Mouse (Mus musculus): ENCODE measurements at regions not wholly inside any gene's neighbourhood (a gene's known extent, or its start where the extent isn't known, plus 50 kb on each side); places are given as distances from the start of the nearest gene placed in this dataset.

- ATAC-seq (ENCODE audit: insufficient number of reproducible peaks, low FRiP score, low TSS enrichment, low read depth) = no peak
- Histone ChIP-seq H3K27me3 (no peaks in the 10 kb centered on the region), H3K9me3 (no peaks in the 10 kb centered on the region), H3K4me3 (no peak overlapping the region), H3K4me2 (no peak overlapping the region), H3K36me3 (no peaks in the 10 kb centered on the region), H3K9ac (no peak overlapping the region), H3K4me1 (no peaks in the 10 kb centered on the region), H3K27ac (no peak overlapping the region)
- 89% methylated on average over 3 of the region's 3 CpGs for WGBS
Measured at GRCm38 (mm10) chr16:42675031-42675430, 200.7 kb upstream of the Zbtb20 start.

- Histone ChIP-seq H3K9ac (no peak overlapping the region), H3K4me2 (no peak overlapping the region), H3K27ac (no peak overlapping the region), H3K4me3 (no peak overlapping the region), H3K27me3 (no peaks in the 10 kb centered on the region), H3K36me3 (no peaks in the 10 kb centered on the region), H3K9me3 (no peaks in the 10 kb centered on the region), H3K4me1 (no peaks in the 10 kb centered on the region)
- WGBS = 64% methylated on average over 3 of the region's 3 CpGs
- no peak for ATAC-seq (ENCODE audit: insufficient number of reproducible peaks, low FRiP score, low TSS enrichment, low read depth)
Measured at GRCm38 (mm10) chr16:42666601-42667000, 209.1 kb upstream of the Zbtb20 start.

- Histone ChIP-seq H3K4me3 (no peak overlapping the region), H3K4me2 (no peak overlapping the region), H3K9ac (no peak overlapping the region), H3K4me1 (no peaks in the 10 kb centered on the region), H3K27me3 (no peaks in the 10 kb centered on the region), H3K36me3 (no peaks in the 10 kb centered on the region), H3K27ac (no peak overlapping the region), H3K9me3 (no peaks in the 10 kb centered on the region)
- ATAC-seq (ENCODE audit: insufficient number of reproducible peaks, low FRiP score, low TSS enrichment, low read depth) = no peak
- WGBS = 79% methylated on average over 10 of the region's 10 CpGs
Measured at GRCm38 (mm10) chr16:42651904-42652732, 223.6 kb upstream of the Zbtb20 start.

- ATAC-seq (ENCODE audit: insufficient number of reproducible peaks, low FRiP score, low TSS enrichment, low read depth) = no peak
- H3K4me1 ChIP-seq = no peaks in the 10 kb centered on the region
- H3K9ac ChIP-seq = no peak overlapping the region
- H3K4me2 ChIP-seq = no peak overlapping the region
- no peaks in the 10 kb centered on the region for H3K36me3 ChIP-seq
- no peaks in the 10 kb centered on the region for H3K9me3 ChIP-seq
- H3K27ac ChIP-seq = no peak overlapping the region
- H3K4me3 ChIP-seq = no peak overlapping the region
- WGBS = 80% methylated on average over 5 of the region's 5 CpGs
- no peaks in the 10 kb centered on the region for H3K27me3 ChIP-seq
Measured at GRCm38 (mm10) chr16:42649767-42650166, 225.9 kb upstream of the Zbtb20 start.

GRCm38 (mm10) chr16:42648531-42649142 is 227.0 kb upstream of the Zbtb20 start:
- Histone ChIP-seq H3K27ac (no peak overlapping the region), H3K9me3 (no peaks in the 10 kb centered on the region), H3K4me1 (no peaks in the 10 kb centered on the region), H3K27me3 (no peaks in the 10 kb centered on the region), H3K36me3 (no peaks in the 10 kb centered on the region), H3K4me3 (no peak overlapping the region), H3K9ac (no peak overlapping the region), H3K4me2 (no peak overlapping the region)
- 78% methylated on average over 5 of the region's 5 CpGs for WGBS
- no peak for ATAC-seq (ENCODE audit: insufficient number of reproducible peaks, low FRiP score, low TSS enrichment, low read depth)

- WGBS = 92% methylated on average over 5 of the region's 5 CpGs
- H3K4me1 ChIP-seq = no peaks in the 10 kb centered on the region
- H3K9ac ChIP-seq = no peak overlapping the region
- no peak overlapping the region for H3K27ac ChIP-seq
- H3K36me3 ChIP-seq = no peaks in the 10 kb centered on the region
- H3K4me2 ChIP-seq = no peak overlapping the region
- no peak for ATAC-seq (ENCODE audit: insufficient number of reproducible peaks, low FRiP score, low TSS enrichment, low read depth)
- no peak overlapping the region for H3K4me3 ChIP-seq
- no peaks in the 10 kb centered on the region for H3K27me3 ChIP-seq
- H3K9me3 ChIP-seq = no peaks in the 10 kb centered on the region
Measured at GRCm38 (mm10) chr16:42647762-42648161, 227.9 kb upstream of the Zbtb20 start.

- Histone ChIP-seq H3K4me3 (no peak overlapping the region), H3K4me2 (no peak overlapping the region), H3K9ac (no peak overlapping the region), H3K27me3 (no peaks in the 10 kb centered on the region), H3K27ac (no peak overlapping the region), H3K4me1 (no peaks in the 10 kb centered on the region), H3K36me3 (no peaks in the 10 kb centered on the region), H3K9me3 (no peaks in the 10 kb centered on the region)
- no peak for ATAC-seq (ENCODE audit: insufficient number of reproducible peaks, low FRiP score, low TSS enrichment, low read depth)
- whole genome bisulfite sequencing = 88% methylated on average over 3 of the region's 3 CpGs
Measured at GRCm38 (mm10) chr16:42635766-42636165, 239.9 kb upstream of the Zbtb20 start.

GRCm38 (mm10) chr16:42627675-42628074 is 248.0 kb upstream of the Zbtb20 start:
- no peaks in the 10 kb centered on the region for H3K27me3 ChIP-seq
- WGBS = 64% methylated on average over 3 of the region's 3 CpGs
- no peaks in the 10 kb centered on the region for H3K4me1 ChIP-seq
- H3K27ac ChIP-seq = no peak overlapping the region
- no peaks in the 10 kb centered on the region for H3K36me3 ChIP-seq
- H3K9ac ChIP-seq = no peak overlapping the region
- ATAC-seq (ENCODE audit: insufficient number of reproducible peaks, low FRiP score, low TSS enrichment, low read depth) = no peak
- no peak overlapping the region for H3K4me3 ChIP-seq
- H3K4me2 ChIP-seq = no peak overlapping the region
- H3K9me3 ChIP-seq = no peaks in the 10 kb centered on the region

- Histone ChIP-seq H3K4me3 (no peak overlapping the region), H3K4me2 (no peak overlapping the region), H3K9ac (no peak overlapping the region), H3K9me3 (no peaks in the 10 kb centered on the region), H3K27me3 (no peaks in the 10 kb centered on the region), H3K27ac (no peak overlapping the region), H3K36me3 (no peaks in the 10 kb centered on the region), H3K4me1 (no peaks in the 10 kb centered on the region)
- 59% methylated on average over 3 of the region's 3 CpGs for WGBS
- ATAC-seq (ENCODE audit: insufficient number of reproducible peaks, low FRiP score, low TSS enrichment, low read depth) = no peak
Measured at GRCm38 (mm10) chr16:42615920-42616319, 259.8 kb upstream of the Zbtb20 start.

GRCm38 (mm10) chr16:42612011-42612410 is 263.7 kb upstream of the Zbtb20 start:
- Histone ChIP-seq H3K4me1 (no peaks in the 10 kb centered on the region), H3K36me3 (no peaks in the 10 kb centered on the region), H3K27ac (no peak overlapping the region), H3K9me3 (no peaks in the 10 kb centered on the region), H3K4me2 (no peak overlapping the region), H3K9ac (no peak overlapping the region), H3K27me3 (no peaks in the 10 kb centered on the region), H3K4me3 (no peak overlapping the region)
- ATAC-seq (ENCODE audit: insufficient number of reproducible peaks, low FRiP score, low TSS enrichment, low read depth) = no peak
- 85% methylated on average over 2 of the region's 2 CpGs for WGBS

- ATAC-seq (ENCODE audit: insufficient number of reproducible peaks, low FRiP score, low TSS enrichment, low read depth) = no peak
Measured at GRCm38 (mm10) chr16:42608336-42608735, 267.3 kb upstream of the Zbtb20 start.

GRCm38 (mm10) chr16:42592321-42592720 is 251.9 kb upstream of the Gap43 start:
- H3K27me3 ChIP-seq = no peaks in the 10 kb centered on the region
- ATAC-seq (ENCODE audit: insufficient number of reproducible peaks, low FRiP score, low TSS enrichment, low read depth) = no peak

More at GRCm38 (mm10) chr16:42608336-42608735, 267.3 kb upstream of the Zbtb20 start:
- no peak overlapping the region for H3K4me2 ChIP-seq
- H3K4me3 ChIP-seq = no peak overlapping the region
- H3K9me3 ChIP-seq = no peaks in the 10 kb centered on the region
- H3K4me1 ChIP-seq = no peaks in the 10 kb centered on the region
- H3K9ac ChIP-seq = no peak overlapping the region
- no peak overlapping the region for H3K27ac ChIP-seq
- 76% methylated on average over 5 of the region's 5 CpGs for WGBS
- no peaks in the 10 kb centered on the region for H3K27me3 ChIP-seq
- H3K36me3 ChIP-seq = no peaks in the 10 kb centered on the region

More at GRCm38 (mm10) chr16:42592321-42592720, 251.9 kb upstream of the Gap43 start:
- no peak overlapping the region for H3K9ac ChIP-seq
- 67% methylated on average over 3 of the region's 3 CpGs for WGBS
- H3K4me3 ChIP-seq = no peak overlapping the region
- no peak overlapping the region for H3K4me2 ChIP-seq
- no peaks in the 10 kb centered on the region for H3K9me3 ChIP-seq
- no peak overlapping the region for H3K27ac ChIP-seq
- H3K36me3 ChIP-seq = no peaks in the 10 kb centered on the region
- no peaks in the 10 kb centered on the region for H3K4me1 ChIP-seq

All from limb, embryonic 15.5 days (tissue).